Mouse (Mus musculus) CD4-positive, CD25-positive, alpha-beta regulatory T cell (primary cell): ENCODE measurements around the gene Svs1. TPM values are rescaled to one million over a fixed set of nuclear protein-coding genes. Genes with fewer than 3 reads are reported as not detected.

Experiments used
- polyA plus RNA-seq: library from polyadenylated mRNA; unstranded; fragments of 100-300 nt; shearing (Covaris generic); gene quantifications from one replicate; pipeline ENCODE4 v1.2.1, GENCODE M21; 2017

The Svs1 gene
- not detected for polyA plus RNA-seq

GRCm38 (mm10) chr6:48986444-48986990, at the start of gene Svs1:
Svs1 (plus strand) TSS chr6:48986861.

GRCm38 (mm10) chr6:48974663-48975062, 12.0 kb upstream of the Svs1 start, which contains the start of gene Doxl2:
Doxl2 (plus strand) TSS chr6:48974963.

GRCm38 (mm10) chr6:49036275-49037267, 49.9 kb downstream of the Svs1 start, which contains the start of gene Gpnmb:
Gpnmb (plus strand) TSS chr6:49036546.

Other genes with a start within 250 kb of the Svs1 start
- gene Gimap1, start 247.8 kb upstream of the Svs1 start, polyA plus RNA-seq: 563 TPM
- 207 TPM for gene Gimap5, start 240.7 kb upstream of the Svs1 start, polyA plus RNA-seq
- 2,001 TPM for gene Gimap3, start 216.0 kb upstream of the Svs1 start, polyA plus RNA-seq
- gene Tmem176a, start 145.9 kb upstream of the Svs1 start, polyA plus RNA-seq: 5.5 TPM
- gene Tmem176b, start 145.4 kb upstream of the Svs1 start, polyA plus RNA-seq: 8.6 TPM
- not detected for gene Aoc1, start 114.0 kb upstream of the Svs1 start, polyA plus RNA-seq
- gene 1600015I10Rik, start 57.0 kb upstream of the Svs1 start, polyA plus RNA-seq: not detected
- not detected for gene Doxl2, start 11.9 kb upstream of the Svs1 start, polyA plus RNA-seq
- 1.2 TPM for gene Gpnmb, start 49.7 kb downstream of the Svs1 start, polyA plus RNA-seq
- 65.2 TPM for gene Malsu1, start 86.9 kb downstream of the Svs1 start, polyA plus RNA-seq
- 4.4 TPM for gene Igf2bp3, start 228.1 kb downstream of the Svs1 start, polyA plus RNA-seq